Mouse (Mus musculus): ENCODE measurements at regions not wholly inside any gene's neighbourhood (a gene's known extent, or its start where the extent isn't known, plus 50 kb on each side); places are given as distances from the start of the nearest gene placed in this dataset.

DNA sequence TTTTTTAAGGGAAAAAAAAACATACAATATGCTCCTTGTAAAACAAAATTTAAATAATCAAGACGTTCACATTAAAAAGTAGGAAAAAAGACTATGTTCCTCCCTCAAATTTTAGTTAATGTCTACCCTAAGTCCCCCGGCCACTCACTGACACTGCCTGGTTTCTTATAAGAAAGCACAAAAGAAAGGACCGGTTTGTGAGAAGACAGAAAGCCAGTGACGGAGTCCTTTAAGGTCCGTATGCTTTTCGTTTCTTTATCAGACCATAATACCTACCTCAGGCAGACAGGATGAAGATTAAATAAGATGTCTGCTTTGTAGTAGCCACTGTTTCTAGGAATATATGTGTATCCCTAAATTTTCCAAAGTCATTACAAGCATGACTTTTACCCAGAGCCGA, 164.3 kb downstream of the Npr3 start:
- no peak for DNase-seq (ENCODE audit: low read depth)
- TF ChIP-seq POLR2A (IDR thresholded peaks at IDR 0.05; ENCODE audit: borderline replicate concordance, extremely low read depth, insufficient read depth, insufficient read length, poor library complexity, severe bottlenecking), result no peak
- TF ChIP-seq CTCF (IDR thresholded peaks at IDR 0.05; ENCODE audit: borderline replicate concordance, extremely low read depth, insufficient read depth, insufficient read length), result no peak

DNA sequence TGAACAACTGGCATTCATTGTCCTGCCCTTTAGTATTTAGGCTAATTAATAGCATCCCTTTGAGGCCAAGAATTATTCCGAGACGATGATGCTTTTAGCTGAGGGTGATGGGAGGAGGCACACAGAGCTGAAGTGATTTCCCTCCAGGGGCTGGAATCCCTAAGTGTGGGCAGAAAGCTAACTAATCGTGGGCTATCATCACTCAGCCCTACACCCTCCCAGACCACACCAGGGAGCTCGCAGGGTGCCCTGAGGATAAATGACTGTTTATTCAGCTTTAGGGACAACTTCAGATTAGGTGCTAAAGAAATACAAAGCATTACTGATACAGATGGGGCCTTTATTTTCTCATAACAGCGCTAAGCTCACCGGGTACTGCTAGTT, 164.7 kb downstream of the Npr3 start:
- TF ChIP-seq CTCF (IDR thresholded peaks at IDR 0.05; ENCODE audit: borderline replicate concordance, extremely low read depth, insufficient read depth, insufficient read length), result no peak
- no peak for TF ChIP-seq POLR2A (IDR thresholded peaks at IDR 0.05; ENCODE audit: borderline replicate concordance, extremely low read depth, insufficient read depth, insufficient read length, poor library complexity, severe bottlenecking)
- no peak for DNase-seq (ENCODE audit: low read depth)

- peak; percentile 54 for DNase-seq (ENCODE audit: low read depth)
- TF ChIP-seq CTCF (IDR thresholded peaks at IDR 0.05; ENCODE audit: borderline replicate concordance, extremely low read depth, insufficient read depth, insufficient read length), result no peak
- no peak for TF ChIP-seq POLR2A (IDR thresholded peaks at IDR 0.05; ENCODE audit: borderline replicate concordance, extremely low read depth, insufficient read depth, insufficient read length, poor library complexity, severe bottlenecking)
Measured at GRCm38 (mm10) chr15:11741598-11742345, 165.3 kb downstream of the Npr3 start.

GRCm38 (mm10) chr15:11737436-11738000, 169.6 kb downstream of the Npr3 start:
- TF ChIP-seq POLR2A (IDR thresholded peaks at IDR 0.05; ENCODE audit: borderline replicate concordance, extremely low read depth, insufficient read depth, insufficient read length, poor library complexity, severe bottlenecking) (no peak), CTCF (IDR thresholded peaks at IDR 0.05; ENCODE audit: borderline replicate concordance, extremely low read depth, insufficient read depth, insufficient read length) (no peak)
- DNase-seq (ENCODE audit: low read depth), result no peak

GRCm38 (mm10) chr15:11734639-11735265, 172.3 kb downstream of the Npr3 start:
- DNase-seq (ENCODE audit: low read depth), result no peak
- TF ChIP-seq POLR2A (IDR thresholded peaks at IDR 0.05; ENCODE audit: borderline replicate concordance, extremely low read depth, insufficient read depth, insufficient read length, poor library complexity, severe bottlenecking) (no peak), CTCF (IDR thresholded peaks at IDR 0.05; ENCODE audit: borderline replicate concordance, extremely low read depth, insufficient read depth, insufficient read length) (no peak)

GRCm38 (mm10) chr15:11729381-11729780, 177.7 kb downstream of the Npr3 start:
- peak; percentile 22 for DNase-seq (ENCODE audit: low read depth)
- no peak for TF ChIP-seq POLR2A (IDR thresholded peaks at IDR 0.05; ENCODE audit: borderline replicate concordance, extremely low read depth, insufficient read depth, insufficient read length, poor library complexity, severe bottlenecking)
- TF ChIP-seq CTCF (IDR thresholded peaks at IDR 0.05; ENCODE audit: borderline replicate concordance, extremely low read depth, insufficient read depth, insufficient read length), result no peak

DNA sequence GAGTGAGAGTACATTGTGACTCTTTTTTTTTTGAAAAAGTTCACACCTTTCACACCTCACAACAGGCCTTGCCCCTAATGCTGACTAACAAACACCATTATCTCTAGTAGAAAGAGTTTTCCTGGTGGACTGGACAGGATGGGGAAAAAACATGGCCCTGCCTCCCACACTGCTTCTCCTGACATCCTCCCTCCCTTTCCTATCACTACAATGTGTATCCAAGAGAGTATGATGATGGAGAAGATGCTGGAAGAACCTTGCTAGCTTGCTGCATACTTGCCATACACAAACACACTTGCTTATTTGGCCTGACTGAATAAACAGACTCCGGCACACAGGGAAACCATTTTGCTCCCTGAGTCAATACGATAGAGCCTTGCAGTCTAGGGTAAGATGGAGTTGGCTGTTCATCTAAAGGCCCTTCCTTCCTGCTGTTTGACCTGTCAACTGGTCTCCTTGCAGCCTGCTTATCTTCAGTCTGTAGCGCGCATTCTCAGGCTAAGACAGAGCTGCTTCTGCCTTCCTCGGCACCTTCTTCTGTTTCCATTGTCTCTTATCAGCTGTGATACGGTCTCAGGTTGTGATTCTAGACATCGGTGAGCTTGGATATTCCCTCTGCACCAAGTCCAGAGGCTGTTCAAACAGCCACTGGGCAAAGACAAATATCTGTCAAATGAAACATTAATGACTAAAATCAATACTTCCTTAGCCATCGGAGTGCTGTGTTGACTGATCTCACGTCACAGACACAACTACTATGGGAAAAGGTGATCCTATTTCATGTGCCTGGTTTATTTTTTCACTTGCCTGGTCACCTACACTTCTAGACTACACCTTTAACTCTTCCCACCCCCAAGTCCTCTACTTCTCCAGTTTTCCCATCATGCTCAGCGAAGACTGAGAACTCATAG, 181.2 kb downstream of the Npr3 start:
- no peak for DNase-seq (ENCODE audit: low read depth)
- no peak for TF ChIP-seq CTCF (IDR thresholded peaks at IDR 0.05; ENCODE audit: borderline replicate concordance, extremely low read depth, insufficient read depth, insufficient read length)
- TF ChIP-seq POLR2A (IDR thresholded peaks at IDR 0.05; ENCODE audit: borderline replicate concordance, extremely low read depth, insufficient read depth, insufficient read length, poor library complexity, severe bottlenecking), result no peak

- no peak for DNase-seq (ENCODE audit: low read depth)
- no peak for TF ChIP-seq POLR2A (IDR thresholded peaks at IDR 0.05; ENCODE audit: borderline replicate concordance, extremely low read depth, insufficient read depth, insufficient read length, poor library complexity, severe bottlenecking)
- no peak for TF ChIP-seq CTCF (IDR thresholded peaks at IDR 0.05; ENCODE audit: borderline replicate concordance, extremely low read depth, insufficient read depth, insufficient read length)
Measured at GRCm38 (mm10) chr15:11720645-11721044, 186.4 kb downstream of the Npr3 start.

GRCm38 (mm10) chr15:11716168-11716842, 190.8 kb downstream of the Npr3 start:
- no peak for TF ChIP-seq CTCF (IDR thresholded peaks at IDR 0.05; ENCODE audit: borderline replicate concordance, extremely low read depth, insufficient read depth, insufficient read length)
- no peak for TF ChIP-seq POLR2A (IDR thresholded peaks at IDR 0.05; ENCODE audit: borderline replicate concordance, extremely low read depth, insufficient read depth, insufficient read length, poor library complexity, severe bottlenecking)
- no peak for DNase-seq (ENCODE audit: low read depth)

DNA sequence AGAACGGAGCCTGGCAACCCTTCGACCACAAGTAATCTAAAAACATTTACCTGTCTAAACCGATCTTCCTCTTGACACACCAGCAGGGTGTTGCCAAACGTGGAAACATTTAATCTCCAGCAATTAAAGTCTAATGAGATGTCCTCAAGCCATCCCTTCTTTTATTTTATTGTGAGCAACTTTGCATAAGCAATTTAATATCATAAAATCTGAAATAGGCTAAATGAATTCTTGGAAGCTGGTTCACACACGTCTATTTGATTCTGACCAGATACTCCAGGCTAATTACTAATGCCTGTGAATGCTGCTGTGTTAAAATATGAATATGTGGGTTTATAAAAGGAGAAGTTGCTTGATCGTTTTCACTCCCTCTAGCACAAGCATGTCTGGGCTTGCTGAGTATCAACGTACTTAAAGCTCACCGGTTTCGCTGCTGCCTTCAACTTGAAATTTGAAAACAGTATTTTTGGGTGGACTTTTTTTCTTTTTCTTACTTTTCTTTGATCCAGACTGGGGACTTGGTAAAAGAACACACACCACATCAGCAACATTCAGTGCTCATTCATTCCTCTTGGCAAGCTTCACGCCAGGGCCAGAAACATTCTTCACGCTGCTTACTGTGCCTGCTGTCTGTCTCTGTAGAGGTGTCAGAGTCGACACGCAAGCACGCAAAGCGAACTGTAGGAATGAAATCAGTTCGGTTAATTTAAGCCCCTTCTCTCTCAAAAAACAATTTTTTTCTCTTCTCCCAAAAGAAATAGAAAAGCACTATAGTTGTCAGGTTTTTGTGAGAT, 194.4 kb downstream of the Npr3 start:
- peak; percentile 29 for DNase-seq (ENCODE audit: low read depth)
- TF ChIP-seq CTCF (IDR thresholded peaks at IDR 0.05; ENCODE audit: borderline replicate concordance, extremely low read depth, insufficient read depth, insufficient read length), result no peak
- no peak for TF ChIP-seq POLR2A (IDR thresholded peaks at IDR 0.05; ENCODE audit: borderline replicate concordance, extremely low read depth, insufficient read depth, insufficient read length, poor library complexity, severe bottlenecking)
